Mouse (Mus musculus) liver, embryonic 11.5 days (tissue): Measurements from ENCODE around the gene Glcci1. TPM values are rescaled to one million over a fixed set of nuclear protein-coding genes. Genes with fewer than 3 reads are reported as not detected.

Experiments used
- ATAC-seq: fragments of 200-750 bp; cut with Nextera tagmentation; replicated peaks from 2 replicates; pipeline ENCODE4 v1.8.0; 2017; ENCODE audit warnings: moderate number of reproducible peaks, mild to moderate bottlenecking, moderate TSS enrichment, moderate library complexity; ENCODE audit not compliant: low FRiP score
- DNase-seq: peaks from one replicate; pipeline ENCODE4 v3.0.0-alpha.2; 2017; ENCODE audit warnings: low spot score
- H3K27ac ChIP-seq: fragments of 300-500 bp; sonication (generic); 2 replicates; pipeline ENCODE4 v1.5.1; 2014; ENCODE audit warnings: mild to moderate bottlenecking, low read depth, low read length, control low read depth
- H3K27me3 ChIP-seq: fragments of 300-500 bp; sonication (generic); replicated peaks from 2 replicates; pipeline ENCODE4 v1.6.1; 2014; ENCODE audit warnings: low read length, mixed read lengths; ENCODE audit not compliant: control insufficient read depth, insufficient read depth
- H3K36me3 ChIP-seq: fragments of 300-500 bp; sonication (generic); 2 replicates; pipeline ENCODE4 v1.6.1; 2014; ENCODE audit warnings: mild to moderate bottlenecking, low read length, moderate library complexity, mixed read lengths; ENCODE audit not compliant: control insufficient read depth, insufficient read depth
- H3K4me1 ChIP-seq: fragments of 300-500 bp; sonication (generic); replicated peaks from 2 replicates; pipeline ENCODE4 v1.6.1; 2014; ENCODE audit warnings: low read length, mixed read lengths; ENCODE audit not compliant: control insufficient read depth, insufficient read depth
- H3K4me2 ChIP-seq: fragments of 300-500 bp; sonication (generic); 2 replicates; pipeline ENCODE4 v1.6.1; 2014; ENCODE audit warnings: mild to moderate bottlenecking, control low read depth, moderate library complexity
- H3K4me3 ChIP-seq: fragments of 300-500 bp; sonication (generic); 2 replicates; pipeline ENCODE4 v1.5.1; 2014; ENCODE audit warnings: low read depth, low read length, control low read depth
- H3K9ac ChIP-seq: fragments of 300-500 bp; sonication (generic); 2 replicates; pipeline ENCODE4 v1.6.1; 2014; ENCODE audit warnings: low read depth, low read length, control low read depth
- H3K9me3 ChIP-seq: fragments of 300-500 bp; sonication (generic); 2 replicates; pipeline ENCODE4 v1.6.1; 2016; ENCODE audit warnings: low read length, inconsistent platforms, mixed read lengths; ENCODE audit not compliant: control insufficient read depth
- WGBS: fragments of 180-500 bp; shearing (Covaris S2); extraction: QIAGEN DNeasy Blood & Tissue Kit; methylation state at CpG from one replicate; pipeline ENCODE4 v1.1.7; 2014; 5-methylcytosine and 5-hydroxymethylcytosine counted together
- polyA plus RNA-seq: library from polyadenylated mRNA; unstranded; fragments of >200 nt; fragmentation: Nextera tagmentation; extraction: Ambion mirVana; gene quantifications from 2 replicates; pipeline ENCODE4 v1.2.1, GENCODE M21; 2014

Gene Glcci1
- polyA plus RNA-seq, 1 experiment from 2014 or later, result 3.9 TPM

GRCm38 (mm10) chr6:8556849-8557571 lies 47.6 kb downstream of the Glcci1 start:
- ATAC-seq (no peak), DNase-seq (no peak)
- H3K36me3 ChIP-seq, result no peaks in the 10 kb centered on the region
- whole genome bisulfite sequencing, result 89% methylated on average over 5 of the region's 5 CpGs
- no peak overlapping the region for H3K9ac ChIP-seq
- H3K9me3 ChIP-seq, result no peaks in the 10 kb centered on the region
- H3K4me3 ChIP-seq, result no peak overlapping the region
- no peak overlapping the region for H3K4me2 ChIP-seq
- H3K27ac ChIP-seq, result no peak overlapping the region
- H3K4me1 ChIP-seq, result no peaks in the 10 kb centered on the region
- H3K27me3 ChIP-seq, result no peaks in the 10 kb centered on the region

- no peaks in the 10 kb centered on the region for H3K9me3 ChIP-seq
- H3K27me3 ChIP-seq, result no peaks in the 10 kb centered on the region
- ATAC-seq (no peak), DNase-seq (no peak)
- H3K36me3 ChIP-seq, result no peaks in the 10 kb centered on the region
- no peak overlapping the region for H3K9ac ChIP-seq
- no peak overlapping the region for H3K27ac ChIP-seq
- no peaks in the 10 kb centered on the region for H3K4me1 ChIP-seq
- no peak overlapping the region for H3K4me3 ChIP-seq
- 95% methylated on average over 2 of the region's 2 CpGs for WGBS
- H3K4me2 ChIP-seq, result no peak overlapping the region
These were observed 51.3 kb downstream of the Glcci1 start for GRCm38 (mm10) chr6:8560682-8561081.

- WGBS, result 85% methylated on average over 9 of the region's 9 CpGs
- no peaks in the 10 kb centered on the region for H3K4me1 ChIP-seq
- no peak for ATAC-seq
- H3K36me3 ChIP-seq, result no peaks in the 10 kb centered on the region
- no peak overlapping the region for H3K9ac ChIP-seq
- H3K27me3 ChIP-seq, result no peaks in the 10 kb centered on the region
- no peak overlapping the region for H3K27ac ChIP-seq
- DNase-seq, result no peak
- no peaks in the 10 kb centered on the region for H3K9me3 ChIP-seq
- no peak overlapping the region for H3K4me2 ChIP-seq
- H3K4me3 ChIP-seq, result no peak overlapping the region
These were observed 73.0 kb downstream of the Glcci1 start for GRCm38 (mm10) chr6:8582377-8582776.

GRCm38 (mm10) chr6:8583892-8584291 lies 74.5 kb downstream of the Glcci1 start:
- H3K4me2 ChIP-seq, result no peak overlapping the region
- no peak overlapping the region for H3K9ac ChIP-seq
- H3K4me1 ChIP-seq, result no peaks in the 10 kb centered on the region
- ATAC-seq, result no peak
- DNase-seq, result no peak
- no peak overlapping the region for H3K27ac ChIP-seq
- no peak overlapping the region for H3K4me3 ChIP-seq
- no peaks in the 10 kb centered on the region for H3K9me3 ChIP-seq
- no peaks in the 10 kb centered on the region for H3K36me3 ChIP-seq
- no peaks in the 10 kb centered on the region for H3K27me3 ChIP-seq
- WGBS, result 81% methylated on average over 3 of the region's 3 CpGs

GRCm38 (mm10) chr6:8591665-8592064 lies 82.3 kb downstream of the Glcci1 start:
- H3K27me3 ChIP-seq, result no peaks in the 10 kb centered on the region
- no peak overlapping the region for H3K27ac ChIP-seq
- no peak overlapping the region for H3K9ac ChIP-seq
- no peak overlapping the region for H3K4me2 ChIP-seq
- no peak overlapping the region for H3K4me3 ChIP-seq
- H3K9me3 ChIP-seq, result no peaks in the 10 kb centered on the region
- no peaks in the 10 kb centered on the region for H3K4me1 ChIP-seq
- 91% methylated on average over 9 of the region's 9 CpGs for WGBS
- no peaks in the 10 kb centered on the region for H3K36me3 ChIP-seq
- ATAC-seq (no peak), DNase-seq (no peak)

- no peaks in the 10 kb centered on the region for H3K9me3 ChIP-seq
- H3K4me1 ChIP-seq, result no peaks in the 10 kb centered on the region; the same call in 1 of the 2 replicates
- no peak overlapping the region for H3K4me3 ChIP-seq
- ATAC-seq (no peak), DNase-seq (no peak)
- no peaks in the 10 kb centered on the region for H3K27me3 ChIP-seq
- no peaks in the 10 kb centered on the region for H3K36me3 ChIP-seq
- H3K27ac ChIP-seq, result no peak overlapping the region
- no peak overlapping the region for H3K4me2 ChIP-seq
- 59% methylated on average over 2 of the region's 2 CpGs for WGBS
- H3K9ac ChIP-seq, result no peak overlapping the region
These were observed 108.0 kb downstream of the Glcci1 start for GRCm38 (mm10) chr6:8617369-8617768.

- ATAC-seq (peak; percentile 79), DNase-seq (no peak)
- H3K9me3 ChIP-seq, result no peaks in the 10 kb centered on the region
- H3K27ac ChIP-seq, result no peak overlapping the region
- H3K27me3 ChIP-seq, result no peaks in the 10 kb centered on the region
- WGBS, result 65% methylated on average over 4 of the region's 4 CpGs
- H3K4me3 ChIP-seq, result no peak overlapping the region
- H3K9ac ChIP-seq, result no peak overlapping the region
- no peaks in the 10 kb centered on the region; the same call in 1 of the 2 replicates for H3K4me1 ChIP-seq
- H3K36me3 ChIP-seq, result no peaks in the 10 kb centered on the region
- no peak overlapping the region for H3K4me2 ChIP-seq
These were observed 110.4 kb downstream of the Glcci1 start for GRCm38 (mm10) chr6:8619582-8620350.

- Histone ChIP-seq H3K27ac (no peak overlapping the region), H3K4me2 (no peak overlapping the region), H3K27me3 (no peaks in the 10 kb centered on the region), H3K9ac (no peak overlapping the region), H3K36me3 (no peaks in the 10 kb centered on the region), H3K4me1 (no peaks in the 10 kb centered on the region; the same call in 1 of the 2 replicates), H3K9me3 (no peaks in the 10 kb centered on the region), H3K4me3 (no peak overlapping the region)
- DNase-seq (no peak), ATAC-seq (no peak)
- WGBS, result 71% methylated on average over 3 of the region's 3 CpGs
These were observed 113.6 kb downstream of the Glcci1 start for GRCm38 (mm10) chr6:8623045-8623444.

GRCm38 (mm10) chr6:8628226-8628625 lies 118.8 kb downstream of the Glcci1 start:
- ATAC-seq (no peak), DNase-seq (no peak)
- H3K27ac ChIP-seq, result no peak overlapping the region
- H3K4me2 ChIP-seq, result no peak overlapping the region
- H3K4me1 ChIP-seq, result peaks cover 9% of the 10 kb centered on the region
- no peaks in the 10 kb centered on the region for H3K27me3 ChIP-seq
- H3K4me3 ChIP-seq, result no peak overlapping the region
- WGBS, result 81% methylated on average over 8 of the region's 8 CpGs
- H3K9me3 ChIP-seq, result no peaks in the 10 kb centered on the region
- H3K9ac ChIP-seq, result no peak overlapping the region
- H3K36me3 ChIP-seq, result no peaks in the 10 kb centered on the region
